Mouse (Mus musculus): ENCODE measurements around the gene Ces2g.

The Ces2g gene

GRCm38 (mm10) chr8:104961537-104961961 is at the start of gene Ces2g:
Gene Ces2g, plus strand, starts transcription at chr8:104961718.
- no peak for DNase-seq (ENCODE audit: low read depth, low spot score)

- no peak for DNase-seq (ENCODE audit: low read depth, low spot score)
Measured at GRCm38 (mm10) chr8:104925972-104926596, 35.4 kb upstream of the Ces2g start, which contains the start of gene Ces2e. Gene Ces2e, plus strand, starts transcription at chr8:104926260.

DNA sequence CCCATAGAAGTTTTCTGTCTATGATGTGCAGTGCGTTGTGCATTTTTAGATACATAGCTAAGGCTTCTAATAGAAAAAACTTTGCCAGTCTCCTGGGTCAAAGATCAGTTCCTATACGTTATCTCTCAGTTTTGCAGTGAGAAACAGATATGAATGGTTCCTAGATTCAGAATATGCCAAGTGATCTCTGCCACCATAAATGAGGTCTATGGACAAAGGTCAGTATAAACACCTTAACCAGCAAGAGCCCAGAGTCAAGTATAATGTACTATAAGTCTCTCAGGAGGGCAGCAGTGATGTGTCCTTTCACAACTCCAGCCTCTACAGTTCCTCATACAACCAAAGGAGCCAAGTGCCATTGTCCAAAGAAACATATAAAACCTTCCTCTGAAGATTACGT is 34.2 kb upstream of the Ces2g start:
- no peak for DNase-seq (ENCODE audit: low read depth, low spot score)

GRCm38 (mm10) chr8:104944665-104945064 is 16.9 kb upstream of the Ces2g start:
- DNase-seq (ENCODE audit: low read depth, low spot score), result no peak

DNA sequence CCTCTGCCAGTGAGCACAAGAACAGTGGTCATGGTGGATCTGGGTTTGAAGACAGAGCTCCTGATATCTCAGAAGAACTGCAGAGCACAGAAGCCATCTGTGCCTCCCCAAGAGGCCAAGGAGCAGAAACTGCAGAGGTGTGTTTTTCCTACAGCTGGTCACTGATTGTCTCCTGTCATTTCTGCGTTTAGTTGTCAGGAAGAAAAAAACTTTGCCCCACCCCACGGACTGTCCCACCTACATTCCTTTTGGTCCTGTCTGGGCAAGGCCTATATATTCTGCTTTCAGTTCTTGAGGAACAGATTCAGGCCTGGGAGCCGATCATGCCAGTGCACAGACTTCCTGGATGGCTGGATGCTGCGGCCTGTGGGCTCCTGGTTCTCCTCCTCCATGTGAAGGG is 14.5 kb upstream of the Ces2g start, which contains the start of gene Ces2f:
TSS of gene Ces2f (plus strand) at position 301 of the 400 bp plus-strand sequence.
- DNase-seq (ENCODE audit: low read depth, low spot score), result no peak

GRCm38 (mm10) chr8:104949031-104949430 is 12.5 kb upstream of the Ces2g start:
- no peak for DNase-seq (ENCODE audit: low read depth, low spot score)

DNA sequence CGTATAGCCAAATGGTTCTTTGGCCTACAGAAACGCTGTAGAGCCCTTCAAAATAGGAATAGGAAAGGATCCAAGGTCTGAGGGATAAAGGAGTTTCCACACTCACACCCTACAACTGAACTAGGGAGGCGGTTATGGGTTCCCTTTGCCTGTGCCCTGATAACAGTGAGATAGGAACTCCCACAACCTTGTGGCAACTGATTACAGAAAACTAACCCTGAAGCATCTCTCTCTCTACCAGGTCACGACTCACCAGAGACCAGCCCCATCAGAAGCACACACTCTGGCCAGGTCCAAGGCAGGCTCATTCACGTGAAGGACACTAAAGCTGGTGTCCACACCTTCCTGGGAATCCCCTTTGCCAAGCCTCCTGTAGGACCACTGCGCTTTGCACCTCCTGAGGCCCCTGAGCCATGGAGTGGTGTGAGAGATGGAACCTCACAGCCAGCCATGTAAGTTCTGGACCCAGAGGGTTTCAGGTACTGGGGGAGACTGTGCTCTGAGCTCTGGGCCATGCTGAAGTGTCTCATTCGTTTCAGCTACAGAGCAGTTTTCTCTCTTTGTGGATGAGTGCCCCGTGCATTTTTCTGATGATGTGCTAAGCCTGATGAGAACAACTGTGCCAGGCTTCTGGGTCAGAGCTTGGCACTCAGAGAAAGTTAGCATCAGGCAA is 847 bp downstream of the Ces2g start:
- DNase-seq (ENCODE audit: low read depth, low spot score), result no peak

DNA sequence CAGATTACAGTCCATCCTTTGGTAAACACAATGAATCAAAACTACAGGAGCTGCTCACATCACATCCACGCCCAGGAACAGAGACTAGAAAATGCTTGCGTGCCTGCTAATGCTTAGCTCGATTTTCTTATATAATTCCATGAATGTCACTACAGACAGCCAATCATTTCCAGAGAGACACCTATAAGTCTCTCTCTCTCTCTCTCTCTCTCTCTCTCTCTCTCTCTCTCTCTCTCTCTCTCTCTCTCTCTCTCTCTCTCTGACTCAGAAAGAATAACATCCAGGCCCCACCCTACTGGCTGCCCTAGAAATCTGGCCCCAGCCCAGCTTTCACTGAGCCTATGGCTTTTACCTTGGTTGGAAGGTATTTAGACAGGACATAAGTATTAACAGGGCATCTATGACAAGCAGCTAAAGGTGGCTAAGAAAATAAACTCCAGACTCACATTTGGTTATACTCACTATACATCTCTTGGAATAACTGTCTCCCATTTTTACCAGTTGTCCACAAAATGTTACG is 1.9 kb downstream of the Ces2g start:
- DNase-seq (ENCODE audit: low read depth, low spot score), result no peak

GRCm38 (mm10) chr8:104984126-104984525 is 22.6 kb downstream of the Ces2g start:
- no peak for DNase-seq (ENCODE audit: low read depth, low spot score)

DNA sequence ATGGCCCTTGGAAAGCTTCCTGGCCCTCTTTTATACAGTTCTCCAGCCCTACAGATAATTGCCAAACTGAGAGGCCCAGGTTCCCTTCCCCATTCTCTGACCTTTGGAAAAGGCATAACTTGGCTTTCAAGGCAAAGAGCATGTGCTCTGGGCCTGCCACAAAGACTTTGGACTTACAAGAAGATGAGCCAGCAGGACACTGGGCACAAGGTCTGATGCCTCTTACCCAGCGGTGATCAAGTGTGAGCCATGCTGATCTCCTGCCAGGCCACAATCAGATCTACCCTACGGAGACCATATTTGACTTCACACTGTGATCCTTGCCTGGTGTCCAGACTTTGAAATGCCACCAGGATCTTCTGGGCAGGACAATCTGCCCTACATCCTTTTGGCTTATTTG is 23.4 kb downstream of the Ces2g start:
- DNase-seq (ENCODE audit: low read depth, low spot score), result no peak

- DNase-seq (ENCODE audit: low read depth, low spot score), result no peak
Measured at GRCm38 (mm10) chr8:104998191-104998590, 36.7 kb downstream of the Ces2g start.

DNA sequence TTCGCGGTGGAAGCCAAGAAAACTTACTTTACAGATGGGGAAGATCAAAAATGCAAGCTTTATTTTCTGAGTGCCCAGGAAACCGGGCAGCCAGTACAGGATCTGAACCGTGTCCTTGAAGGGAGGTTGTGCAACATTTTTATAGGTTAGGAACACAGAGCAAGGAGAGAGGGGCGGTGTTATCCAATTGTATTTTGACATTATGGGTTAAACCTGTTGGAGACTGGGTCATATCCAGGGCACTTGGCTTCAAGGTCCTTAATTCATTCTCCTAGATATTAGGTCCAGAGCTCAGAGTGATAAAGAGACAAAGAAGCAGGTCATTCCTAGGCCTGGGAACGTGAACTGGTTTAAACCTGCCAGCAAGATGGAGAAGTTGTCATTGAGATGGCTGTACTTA is 37.7 kb downstream of the Ces2g start:
- no peak for DNase-seq (ENCODE audit: low read depth, low spot score)

- no peak for DNase-seq (ENCODE audit: low read depth, low spot score)
Measured at GRCm38 (mm10) chr8:105000586-105000985, 39.1 kb downstream of the Ces2g start, which contains the start of gene Ces2h. Gene Ces2h, plus strand, starts transcription at chr8:105000853.

GRCm38 (mm10) chr8:105010000-105010399 is 48.5 kb downstream of the Ces2g start:
- no peak for DNase-seq (ENCODE audit: low read depth, low spot score)

GRCm38 (mm10) chr8:105011136-105011535 is 49.6 kb downstream of the Ces2g start:
- DNase-seq (ENCODE audit: low read depth, low spot score), result peak; percentile 23

DNA sequence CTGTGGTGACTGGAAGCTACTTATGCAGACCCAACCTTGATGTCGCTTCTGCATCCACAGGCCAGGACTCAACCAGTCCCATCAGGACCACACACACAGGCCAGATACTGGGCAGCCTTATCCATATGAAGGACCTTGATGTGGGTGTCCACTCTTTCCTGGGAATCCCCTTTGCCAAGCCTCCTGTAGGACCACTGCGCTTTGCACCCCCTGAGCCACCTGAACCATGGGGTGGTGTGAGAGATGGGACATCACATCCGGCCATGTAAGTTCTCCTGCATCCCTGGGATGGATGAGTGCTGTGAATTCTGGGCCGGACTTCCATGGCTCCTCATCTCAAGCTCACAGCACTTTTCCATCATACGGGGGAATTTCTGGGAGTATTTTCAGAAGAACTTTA is 52.9 kb downstream of the Ces2g start:
- DNase-seq (ENCODE audit: low read depth, low spot score), result no peak
